Mouse (Mus musculus) heart, postnatal 36 days (tissue): ENCODE data around the gene Slc38a10. TPM values are rescaled to one million over a fixed set of nuclear protein-coding genes. Genes with fewer than 3 reads are reported as not detected.
A peak's percentile ranks its signal among the peaks of the same experiment; 100 is the strongest.

Source experiments
- DNase-seq, 2 experiments: peaks; one replicate each; pipeline ENCODE4 v3.0.0; 2021 to 2022
- intact Hi-C: fragments of 180-260 bp; cut with DNase I; formaldehyde crosslinking; loops from one replicate; pipeline ENCODE4 v1.15.1; 2025
- total RNA-seq, 2 experiments: library from RNA; stranded (reverse); gene quantifications; 2 replicates each; pipeline ENCODE4 v1.2.3; 2021

Gene Slc38a10
- total RNA-seq, 2 experiments from 2014 or later = 79.8 to 81.1 TPM

DNA sequence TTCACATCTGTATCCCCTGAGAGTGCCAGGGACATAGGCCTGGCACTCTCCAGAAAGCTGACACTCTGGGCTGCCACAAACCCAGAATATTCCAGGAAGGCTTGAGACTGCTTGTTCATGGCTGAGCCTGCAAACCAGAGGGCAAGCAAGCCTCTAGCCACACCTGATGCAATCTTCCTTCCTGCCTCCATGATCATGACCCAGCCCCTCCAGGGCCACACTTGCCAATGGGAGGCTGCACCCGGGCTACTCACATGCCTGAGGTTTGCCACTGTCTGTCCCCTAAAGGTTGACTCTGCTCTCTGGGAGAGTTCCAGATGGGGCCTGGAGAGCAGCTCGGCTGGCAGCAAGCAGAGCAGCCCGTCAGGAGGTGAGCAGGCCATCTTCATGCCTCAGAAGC, 30.2 kb upstream of the Slc38a10 start:
- intact Hi-C loops = no loop called here
- DNase-seq = no peak

DNA sequence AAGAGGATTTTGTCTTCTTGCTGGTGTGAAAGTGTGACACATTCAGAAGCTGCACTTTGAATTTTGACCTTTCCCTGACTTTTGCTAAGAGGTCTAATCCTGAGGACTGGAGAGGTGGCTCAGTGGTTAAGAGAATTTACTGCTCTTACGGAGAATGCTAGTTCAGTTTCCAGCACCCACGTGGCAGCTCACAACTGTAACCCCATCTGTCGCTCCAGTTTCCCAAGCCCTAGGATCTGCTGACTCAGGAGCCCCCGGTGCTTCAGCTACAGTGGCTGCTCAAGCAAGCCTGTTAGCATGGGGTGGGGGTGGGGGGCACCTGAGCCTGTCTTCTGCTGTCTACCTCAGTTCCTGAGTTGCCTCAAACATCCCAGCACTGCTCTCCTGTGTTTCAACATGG, 28.2 kb upstream of the Slc38a10 start:
- no peak for DNase-seq
- intact Hi-C loops = no loop called here

DNA sequence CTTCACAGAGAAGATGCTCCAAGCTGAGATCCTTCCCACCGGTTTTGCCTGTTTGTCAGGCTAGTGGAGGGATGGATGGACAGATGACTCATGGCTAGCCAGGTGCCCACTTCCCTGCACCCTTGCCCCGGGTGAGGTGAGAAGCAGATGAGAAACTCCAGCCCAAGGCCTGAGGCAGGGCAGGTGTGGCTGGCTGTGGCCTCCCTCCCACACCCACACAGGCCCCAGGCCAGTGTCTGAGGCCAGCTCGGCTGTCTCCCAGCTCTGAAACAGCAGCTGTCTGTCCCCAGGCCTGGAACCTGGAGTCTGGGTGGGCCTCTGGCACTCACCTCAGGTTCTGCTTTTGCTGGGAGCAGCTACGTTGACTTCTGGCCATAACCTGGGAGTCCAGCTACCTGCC, 24.8 kb upstream of the Slc38a10 start:
- intact Hi-C loops = no loop called here
- DNase-seq = no peak

DNA sequence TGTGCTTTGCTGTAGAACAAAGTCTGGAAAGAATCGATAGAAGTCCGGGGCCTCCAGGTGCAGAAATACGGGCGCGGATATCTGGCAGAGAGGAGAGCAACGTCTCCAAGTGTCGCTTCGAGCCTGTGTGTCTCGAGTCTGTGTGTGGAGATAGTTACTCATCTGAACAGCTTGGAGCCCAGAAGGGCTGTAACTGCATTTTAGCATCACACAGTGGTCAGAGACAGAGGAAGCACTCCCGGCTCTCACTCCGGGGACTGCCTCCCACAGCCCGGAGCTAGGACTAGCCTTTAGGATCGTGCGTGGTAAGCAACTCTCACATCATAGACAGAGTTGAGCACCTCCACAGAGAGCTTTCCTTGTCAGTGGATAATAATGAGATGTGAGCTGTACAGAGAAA, 22.1 kb upstream of the Slc38a10 start:
- no peak for DNase-seq
- intact Hi-C loops = no loop called here

DNA sequence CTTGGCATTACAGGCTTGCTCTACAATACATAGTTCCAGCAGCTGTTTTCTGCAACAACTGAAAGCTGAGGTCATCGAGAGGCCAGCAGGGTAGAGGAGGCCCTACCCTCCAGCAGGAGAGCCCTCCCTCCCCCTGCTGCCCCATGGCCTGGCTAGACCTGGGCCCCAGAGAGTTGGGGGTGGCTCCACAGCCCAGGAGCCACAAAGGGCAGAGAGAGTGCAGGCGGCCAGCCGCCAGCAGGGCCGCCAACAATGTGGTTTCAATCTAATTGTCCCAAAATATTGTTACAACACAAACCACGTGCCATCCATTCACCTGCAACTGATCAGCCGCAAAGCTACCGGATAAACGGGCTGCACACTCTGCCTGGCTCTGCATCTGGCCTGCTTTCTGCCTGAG, 20.0 kb upstream of the Slc38a10 start:
- intact Hi-C loops = no loop called here

DNA sequence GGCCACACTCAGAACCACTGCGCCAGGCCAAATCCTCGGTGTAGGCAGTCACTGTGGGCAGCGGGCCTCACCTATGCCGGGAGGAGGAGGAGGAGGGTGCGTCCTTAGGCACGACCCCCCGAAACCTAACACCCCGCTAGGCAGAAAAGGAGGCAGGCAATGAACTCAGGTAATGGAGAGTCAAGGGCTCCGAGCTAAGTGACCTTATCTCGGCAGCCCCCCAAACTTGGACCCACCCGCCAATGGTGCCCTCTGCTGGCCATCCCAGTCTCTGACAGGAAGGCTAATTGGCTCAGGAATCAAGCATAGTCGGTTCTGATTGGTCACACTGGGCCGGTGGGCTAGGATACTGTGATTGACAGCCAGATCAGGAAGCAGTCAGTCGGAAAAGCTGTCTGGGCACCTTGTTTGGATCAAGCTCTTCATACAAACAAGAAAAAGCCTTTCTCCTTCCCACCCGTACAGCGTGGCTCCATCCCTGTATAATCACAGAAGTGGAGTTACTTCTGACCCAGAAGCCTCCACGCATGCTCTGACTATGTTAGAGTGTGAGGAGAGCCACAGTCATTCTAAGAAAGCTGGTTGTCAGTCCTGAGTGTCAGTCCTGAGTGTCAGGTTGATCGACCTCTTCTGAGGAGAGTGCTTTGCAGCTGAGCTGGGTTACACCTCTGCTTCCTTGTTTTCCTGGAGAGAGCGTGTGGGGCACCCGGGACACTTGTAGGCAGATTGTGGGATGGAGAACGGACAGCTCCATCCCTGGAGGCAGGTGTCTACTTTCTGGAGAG, 18.3 kb upstream of the Slc38a10 start:
- intact Hi-C loops = loop anchor here (2.0 to 5.0 kb wide), 2 partner anchors 59 to 138 kb away; no protein-coding TSS in a partner anchor
- peak; percentile 77 to 80 for DNase-seq

More for the DNA sequence above, 20.0 kb upstream of the Slc38a10 start:
- DNase-seq = no peak

DNA sequence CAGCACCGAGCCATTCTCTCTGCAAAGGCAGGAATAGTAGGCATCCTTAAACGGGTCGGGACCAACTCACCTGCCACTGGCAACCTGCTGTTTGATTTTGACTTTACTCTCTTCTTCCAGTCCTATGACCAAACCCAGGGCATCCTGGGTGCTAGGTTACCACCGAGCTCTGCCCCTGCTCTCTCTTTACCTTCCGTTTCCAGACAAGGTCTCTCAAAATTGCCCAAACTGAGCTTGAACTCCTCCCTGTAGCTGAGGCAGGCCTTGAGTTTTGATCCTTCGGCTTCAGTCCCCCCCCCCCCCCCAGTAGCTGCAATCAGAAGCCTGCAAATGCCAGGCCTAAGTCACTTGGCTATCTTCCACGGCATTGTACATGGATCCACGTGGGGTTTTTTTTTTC, 17.4 kb upstream of the Slc38a10 start:
- DNase-seq = no peak
- intact Hi-C loops = loop anchor here (2.0 to 5.0 kb wide), 2 partner anchors 58 to 139 kb away; no protein-coding TSS in a partner anchor

DNA sequence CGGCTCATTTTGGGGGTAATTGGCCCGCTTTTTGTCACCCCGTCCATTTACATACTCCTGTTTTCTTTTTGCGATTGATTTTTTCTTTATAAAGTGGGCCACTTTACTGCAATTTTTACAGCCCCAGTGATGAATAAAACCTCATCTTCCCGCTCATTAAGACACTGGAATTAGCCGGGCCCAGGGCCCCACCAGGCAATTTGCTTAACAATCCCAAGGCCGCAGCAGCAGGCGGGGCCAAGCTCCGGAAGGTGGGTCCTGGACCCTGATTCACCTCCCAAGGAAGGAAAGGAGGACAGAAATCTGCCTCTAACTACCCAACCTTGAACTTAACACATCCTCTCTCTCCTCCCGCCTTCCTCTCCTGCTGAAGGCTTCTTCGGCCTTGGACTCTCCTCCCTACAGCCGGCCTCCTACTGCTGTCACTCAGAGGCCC, 16.8 kb upstream of the Slc38a10 start:
- intact Hi-C loops = loop anchor here (2.0 to 5.0 kb wide), 2 partner anchors 57 to 139 kb away; no protein-coding TSS in a partner anchor
- DNase-seq = no peak

DNA sequence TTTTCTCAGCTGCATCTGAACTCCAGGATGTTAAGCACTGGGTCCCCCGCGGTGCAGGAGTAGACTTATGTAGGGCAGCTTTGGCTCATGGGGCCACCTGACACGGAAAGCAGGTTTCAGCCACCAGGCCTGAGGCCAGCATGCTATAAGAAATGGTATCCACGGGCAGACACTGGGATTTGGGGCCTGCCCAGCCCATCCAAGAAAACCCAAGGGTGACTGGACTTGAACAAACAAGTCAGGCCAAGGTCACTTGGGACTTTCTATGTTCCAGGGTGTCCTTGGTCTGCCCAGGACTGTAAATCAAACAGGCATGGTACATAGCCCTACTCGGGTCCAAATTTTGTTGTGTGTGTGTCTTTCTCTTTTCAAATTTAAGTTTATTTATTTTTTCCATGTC, 15.9 kb upstream of the Slc38a10 start:
- no peak for DNase-seq
- intact Hi-C loops = loop anchor here (5.0 kb wide), 1 partner anchor 140 kb away; no protein-coding TSS in a partner anchor

DNA sequence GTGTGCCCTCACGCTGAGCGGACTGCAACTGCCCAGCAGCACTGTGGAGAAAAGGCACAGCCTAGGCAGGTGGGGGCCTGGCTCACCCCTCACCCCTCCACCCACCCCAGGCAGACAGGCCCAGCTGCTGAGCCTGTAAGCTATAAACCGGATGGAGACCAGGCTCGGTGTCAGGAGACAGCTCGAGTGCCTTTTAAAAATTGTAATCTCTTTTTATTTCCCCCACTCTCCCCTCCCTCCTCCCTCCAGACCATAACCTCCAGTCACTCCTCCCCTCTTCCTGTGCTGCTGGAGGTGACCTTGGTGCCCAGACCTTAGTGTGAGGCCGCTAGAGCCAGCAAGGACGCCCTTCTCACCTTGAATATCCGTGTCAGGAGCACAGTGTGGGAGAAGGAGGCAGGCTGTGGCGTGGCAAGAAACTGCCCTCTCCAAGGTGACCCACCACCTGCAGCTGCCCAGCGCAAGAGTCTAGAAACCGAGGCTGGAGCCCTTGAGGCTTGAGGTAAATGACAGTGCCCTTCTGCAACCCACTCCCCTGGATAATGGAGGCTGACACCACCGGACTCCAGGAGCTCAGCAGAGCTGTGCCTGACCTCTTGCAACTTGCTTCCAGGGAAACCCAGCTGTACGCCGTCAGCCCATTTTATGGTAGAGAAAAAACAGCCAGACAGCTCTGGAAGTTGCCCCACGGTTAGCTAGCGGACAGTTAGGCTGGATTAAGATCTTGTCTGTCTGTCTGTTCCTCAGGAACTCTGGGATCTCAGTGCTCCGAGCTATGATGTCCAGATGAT, 13.5 kb upstream of the Slc38a10 start:
- intact Hi-C loops = loop anchor here (5.0 kb wide), 1 partner anchor 143 kb away; no protein-coding TSS in a partner anchor
- no peak for DNase-seq

DNA sequence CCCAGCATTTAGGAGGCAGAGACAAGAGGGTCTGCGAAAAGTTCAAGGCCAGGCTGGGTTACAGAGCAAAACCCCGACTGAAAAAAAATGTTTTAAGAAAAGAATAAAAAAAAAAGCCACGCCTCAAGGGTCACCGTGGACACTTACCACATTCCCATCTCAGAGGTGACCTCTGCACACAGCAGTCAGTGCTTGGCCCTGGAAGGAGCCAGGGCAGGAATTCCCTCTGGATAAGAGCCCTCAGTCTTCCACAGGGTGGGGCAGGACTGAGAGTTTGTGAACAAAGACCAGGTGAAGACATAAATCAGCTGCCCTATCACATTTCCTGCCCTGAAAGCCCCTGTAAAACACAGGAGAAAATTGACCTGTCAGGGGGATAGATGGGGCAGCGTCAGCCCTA, 12.9 kb upstream of the Slc38a10 start:
- DNase-seq = no peak
- intact Hi-C loops = no loop called here

DNA sequence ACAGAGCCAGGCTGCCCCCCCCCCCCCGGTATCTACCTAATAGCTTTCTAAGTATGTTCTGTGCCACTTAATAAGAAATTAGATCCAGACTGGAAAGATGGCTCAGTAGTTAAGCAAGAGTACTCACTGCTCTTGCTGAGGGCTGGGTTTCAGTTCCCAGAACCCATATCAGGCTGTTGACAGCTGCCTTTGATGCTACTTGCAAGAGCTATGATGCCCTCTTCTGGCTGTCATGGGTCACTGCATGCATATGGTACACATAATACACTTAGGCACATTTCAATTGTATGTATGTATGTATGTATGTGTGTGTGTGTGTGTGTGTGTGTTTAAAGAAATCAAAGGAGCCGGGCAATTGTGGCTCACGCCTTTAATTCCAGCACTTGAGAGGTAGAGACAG, 12.1 kb upstream of the Slc38a10 start:
- no peak for DNase-seq
- intact Hi-C loops = no loop called here

DNA sequence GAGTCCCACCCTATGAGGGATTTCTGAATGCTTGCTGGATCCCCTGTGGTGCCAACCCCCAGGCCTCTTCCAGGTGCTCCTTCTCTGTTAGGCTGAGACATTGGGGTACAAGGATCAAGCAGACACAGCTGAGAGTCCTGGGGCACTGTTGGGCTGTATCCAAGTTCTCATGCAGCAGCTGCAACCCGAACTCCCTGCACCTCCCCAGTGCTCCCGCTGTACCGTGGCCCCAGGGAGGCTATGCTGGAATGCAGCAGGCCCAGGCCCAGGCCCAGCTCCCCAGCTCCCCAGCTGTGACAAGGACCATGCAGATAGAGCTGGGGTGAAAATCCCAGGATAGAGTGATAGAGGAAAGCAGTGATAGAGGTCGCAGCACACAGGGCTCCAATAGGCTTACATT, 10.1 kb upstream of the Slc38a10 start:
- DNase-seq = no peak
- intact Hi-C loops = no loop called here

DNA sequence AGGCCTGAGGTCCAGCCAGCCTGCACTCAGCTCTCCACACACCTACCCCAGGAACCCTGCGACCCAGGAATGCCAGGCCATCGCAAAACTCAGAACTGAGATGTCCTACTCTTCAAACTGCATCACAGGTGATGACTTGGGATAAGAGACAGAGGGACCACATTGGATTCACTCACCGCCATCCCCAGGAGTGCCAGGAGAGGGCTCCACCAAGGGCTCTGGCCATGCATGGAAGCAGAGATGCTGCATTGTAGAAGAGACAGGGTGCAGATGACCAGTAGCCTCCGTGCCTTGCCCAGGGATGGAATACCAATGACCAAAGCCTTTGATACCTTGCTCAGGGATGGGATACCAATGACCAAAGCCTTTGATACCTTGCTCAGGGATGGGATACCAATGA, 9.3 kb upstream of the Slc38a10 start:
- intact Hi-C loops = no loop called here
- DNase-seq = peak in 1 of 2 experiments; percentile 48

DNA sequence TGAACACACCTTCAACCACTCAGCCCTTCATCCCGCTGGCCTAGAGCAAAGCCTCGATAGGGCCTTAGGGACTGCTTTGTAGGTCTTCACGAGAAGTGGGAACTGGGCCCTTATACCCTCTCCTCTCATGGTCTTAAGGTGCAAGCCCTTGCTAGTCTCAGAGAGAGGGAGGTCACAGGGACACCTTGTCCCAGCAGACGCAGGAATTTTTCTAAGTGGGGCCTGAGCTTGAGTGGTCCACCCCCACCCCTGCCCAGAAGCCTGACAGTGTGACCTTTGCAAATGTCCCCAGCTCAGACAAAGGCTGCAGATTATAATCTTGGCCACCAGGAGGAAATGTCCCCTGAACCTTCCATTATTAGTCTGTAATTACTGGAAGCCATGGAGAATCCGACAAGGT, 8.5 kb upstream of the Slc38a10 start:
- DNase-seq = no peak
- intact Hi-C loops = no loop called here

DNA sequence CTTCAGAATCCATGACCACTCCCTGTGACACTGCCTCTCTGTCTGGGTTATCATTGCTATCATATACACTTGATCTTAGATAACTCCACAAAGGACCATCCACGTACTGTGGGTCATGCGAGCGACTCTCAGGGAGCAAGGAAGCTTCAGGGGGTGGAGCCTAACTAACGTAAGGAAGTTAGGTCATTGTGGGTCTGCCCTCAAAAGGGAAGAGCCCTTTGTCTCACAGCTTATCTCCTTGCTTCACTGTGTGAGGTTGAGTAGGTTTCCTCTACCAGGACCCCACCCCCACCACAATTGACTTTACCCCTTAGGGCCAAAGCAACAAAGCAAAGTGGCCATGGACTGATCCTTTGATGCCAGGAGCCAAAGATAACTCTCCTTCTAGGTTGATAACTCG, 7.7 kb upstream of the Slc38a10 start:
- no peak for DNase-seq
- intact Hi-C loops = no loop called here

DNA sequence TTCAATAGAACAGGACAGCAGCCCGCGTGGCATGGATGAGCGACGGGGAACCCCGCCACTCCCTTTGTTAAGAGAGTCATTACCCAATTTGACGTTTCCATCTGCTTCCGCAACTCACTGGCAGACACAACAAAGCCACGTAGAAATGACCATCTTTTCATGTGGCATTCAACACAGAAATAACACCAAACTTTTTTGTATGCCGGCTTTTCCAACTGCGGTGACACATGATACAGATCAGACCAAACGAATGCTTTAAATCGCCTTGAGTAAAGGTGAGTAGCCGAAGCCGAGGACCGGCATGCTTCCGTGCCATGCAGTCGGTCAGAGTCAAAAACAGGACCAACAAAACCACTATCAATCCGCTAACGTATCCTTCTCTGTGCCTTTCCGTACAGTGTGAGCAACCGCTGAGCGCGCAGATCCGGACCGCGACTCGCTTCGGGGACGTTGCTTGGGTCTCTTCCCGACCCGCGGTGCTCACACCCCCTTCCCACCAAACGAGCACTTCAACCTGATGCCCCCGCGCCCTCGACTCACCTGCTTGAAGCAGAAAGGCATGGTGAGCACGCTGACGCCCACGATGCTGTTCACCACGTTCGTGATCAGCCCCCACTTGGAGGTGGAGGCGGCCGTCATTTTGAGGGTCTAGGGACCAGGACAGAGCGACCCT, 570 bp downstream of the Slc38a10 start:
- peak; percentile 31 to 38 for DNase-seq
- intact Hi-C loops = no loop called here

DNA sequence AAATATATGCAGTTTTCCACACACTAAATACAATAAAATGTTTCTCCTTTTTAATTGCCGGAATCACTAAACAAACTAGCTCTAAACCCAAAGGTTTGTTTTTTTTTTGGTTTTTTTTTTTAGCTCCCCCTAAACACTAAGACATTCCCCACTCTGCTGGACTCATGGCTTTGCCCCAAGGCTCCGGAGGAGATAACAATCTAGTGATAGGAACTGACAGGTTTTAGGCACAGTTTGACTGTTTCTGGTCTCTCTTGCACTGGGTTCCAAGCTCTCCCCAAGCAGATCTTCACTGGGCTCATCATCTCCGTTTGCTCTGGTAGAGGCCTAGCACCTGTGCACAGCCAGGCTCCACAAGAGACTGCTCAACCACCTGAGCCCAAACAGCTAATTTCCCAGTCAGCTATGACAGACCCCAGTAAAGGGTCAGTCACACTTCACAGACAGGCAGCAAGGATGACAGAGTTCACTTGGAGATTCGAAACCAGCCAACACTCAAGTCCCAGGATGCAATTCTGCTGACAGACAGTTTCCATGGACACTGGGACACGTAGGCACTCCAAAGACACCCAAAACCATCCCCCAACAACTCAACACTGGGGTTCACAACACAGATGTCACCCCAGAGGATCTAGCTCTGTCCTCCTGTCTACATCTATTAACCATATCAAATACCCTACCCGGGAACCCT, 1.5 kb downstream of the Slc38a10 start:
- intact Hi-C loops = no loop called here
- no peak for DNase-seq

DNA sequence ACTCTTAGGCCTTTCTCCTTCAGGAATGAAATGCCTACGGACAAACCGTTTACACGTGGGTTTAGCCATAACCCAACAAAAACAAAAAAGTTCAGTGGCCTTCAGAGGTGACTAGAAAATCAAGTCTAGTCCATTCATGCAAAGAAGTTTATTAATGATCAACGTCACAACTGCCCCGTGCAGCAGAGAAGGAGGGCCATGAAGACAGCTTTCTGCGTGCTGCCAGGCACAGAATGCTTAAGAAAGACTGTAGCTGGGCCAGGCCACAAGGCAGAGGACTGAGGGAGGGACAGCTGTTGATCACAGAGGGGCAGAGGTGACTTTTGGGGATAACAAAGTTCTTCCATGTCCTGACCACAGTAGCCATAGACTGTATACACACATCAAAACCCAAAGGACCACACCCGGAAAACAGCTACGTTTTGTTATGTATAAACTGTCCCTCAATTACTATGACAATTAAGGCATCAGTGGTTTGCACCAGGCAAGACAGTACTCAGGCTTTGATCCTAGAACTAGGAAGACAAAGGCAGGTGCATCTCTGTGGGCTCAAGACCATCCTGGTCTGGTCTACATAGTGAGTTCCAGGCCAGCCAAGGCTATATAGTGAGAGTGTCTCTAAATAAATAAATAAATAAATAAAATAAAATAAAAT, 2.8 kb downstream of the Slc38a10 start:
- intact Hi-C loops = no loop called here
- DNase-seq = no peak
